Mouse (Mus musculus): ENCODE measurements around the gene Pcnp. TPM values are rescaled to one million over a fixed set of nuclear protein-coding genes. Genes with fewer than 3 reads are reported as not detected.
"Not testable (repeated sequence)": the region's sequence is repeated elsewhere in the genome, so short reads cannot be mapped to it uniquely, and the experiment has no call there.

The Pcnp gene
- 189 and 209 TPM in 2 replicates for polyA plus RNA-seq (2015; fragmentation: Nextera tagmentation; extraction: Ambion mirVana)

GRCm38 (mm10) chr16:56029661-56030082 lies at the start of gene Pcnp:
Pcnp (minus strand) TSS chr16:56029739.
- peak; percentile 99 for ATAC-seq
- 0% methylated on average over 39 of the region's 39 CpGs for WGBS
- Histone ChIP-seq H3K4me3 (replicated peaks) (peak within 1 kb of the TSS; percentile 88), H3K36me3 (no peaks in the 10 kb centered on the region), H3K27ac (peak within 1 kb of the TSS; percentile 85), H3K9ac (peak within 1 kb of the TSS; percentile 95), H3K9me3 (no peaks in the 10 kb centered on the region), H3K27me3 (replicated peaks) (no peaks in the 10 kb centered on the region), H3K4me2 (replicated peaks) (peak within 1 kb of the TSS; percentile 62), H3K4me1 (replicated peaks) (0 out of 2 replicates have a peak, but pooled peaks cover 4% of the 10 kb centered on the region)

GRCm38 (mm10) chr16:56076121-56076869 lies 46.8 kb upstream of the Pcnp start:
- Histone ChIP-seq H3K4me3 (replicated peaks) (peak overlapping the region; percentile 80), H3K4me2 (replicated peaks) (peak overlapping the region; percentile 52), H3K9ac (peak overlapping the region; percentile 74), H3K4me1 (replicated peaks) (0 out of 2 replicates have a peak, but pooled peaks cover 5% of the 10 kb centered on the region), H3K36me3 (no peaks in the 10 kb centered on the region), H3K27me3 (replicated peaks) (no peaks in the 10 kb centered on the region), H3K27ac (peak overlapping the region; percentile 91), H3K9me3 (no peaks in the 10 kb centered on the region)
- ATAC-seq: no peak
- 13% methylated on average over 11 of the region's 11 CpGs for WGBS

GRCm38 (mm10) chr16:56075222-56076111 lies 45.9 kb upstream of the Pcnp start:
- H3K4me1 ChIP-seq (replicated peaks): 0 out of 2 replicates have a peak, but pooled peaks cover 5% of the 10 kb centered on the region
- WGBS: under 1% methylated on average over 42 of the region's 66 CpGs
- ATAC-seq: peak; percentile 89

DNA sequence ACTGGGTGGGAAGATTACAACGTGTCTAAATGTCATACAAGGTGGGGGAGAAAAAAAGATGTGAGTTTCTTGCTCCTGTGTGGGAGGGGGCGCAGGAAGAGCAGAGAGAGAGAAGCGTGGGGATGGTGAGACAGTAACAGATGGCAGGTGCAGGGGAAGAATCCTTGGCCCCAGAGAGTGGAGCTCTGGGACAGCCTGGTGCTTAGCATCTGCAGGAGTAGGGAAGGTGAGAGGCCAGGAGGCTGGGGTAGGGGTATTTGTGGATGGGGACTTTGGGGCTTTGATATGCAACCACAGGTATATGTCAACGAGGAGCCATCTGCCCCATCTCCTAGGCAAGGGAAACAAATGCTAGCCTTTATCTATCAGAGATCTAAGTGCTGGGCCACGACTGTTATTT lies 45.0 kb upstream of the Pcnp start:
- Histone ChIP-seq H3K36me3 (no peaks in the 10 kb centered on the region), H3K9me3 (no peaks in the 10 kb centered on the region), H3K4me2 (replicated peaks) (no peak overlapping the region), H3K27me3 (replicated peaks) (no peaks in the 10 kb centered on the region), H3K27ac (no peak overlapping the region), H3K9ac (no peak overlapping the region), H3K4me3 (replicated peaks) (no peak overlapping the region), H3K4me1 (replicated peaks) (0 out of 2 replicates have a peak, but pooled peaks cover 5% of the 10 kb centered on the region)
- WGBS: 67% methylated on average over 5 of the region's 5 CpGs
- ATAC-seq: no peak

More at GRCm38 (mm10) chr16:56075222-56076111, 45.9 kb upstream of the Pcnp start:
- H3K4me3 ChIP-seq (replicated peaks): peak overlapping the region; percentile 80
- no peaks in the 10 kb centered on the region for H3K9me3 ChIP-seq
- H3K4me2 ChIP-seq (replicated peaks): peak overlapping the region; percentile 52
- H3K36me3 ChIP-seq: no peaks in the 10 kb centered on the region
- H3K27me3 ChIP-seq (replicated peaks): no peaks in the 10 kb centered on the region
- H3K9ac ChIP-seq: peak overlapping the region; percentile 74
- H3K27ac ChIP-seq: peak overlapping the region; percentile 91

DNA sequence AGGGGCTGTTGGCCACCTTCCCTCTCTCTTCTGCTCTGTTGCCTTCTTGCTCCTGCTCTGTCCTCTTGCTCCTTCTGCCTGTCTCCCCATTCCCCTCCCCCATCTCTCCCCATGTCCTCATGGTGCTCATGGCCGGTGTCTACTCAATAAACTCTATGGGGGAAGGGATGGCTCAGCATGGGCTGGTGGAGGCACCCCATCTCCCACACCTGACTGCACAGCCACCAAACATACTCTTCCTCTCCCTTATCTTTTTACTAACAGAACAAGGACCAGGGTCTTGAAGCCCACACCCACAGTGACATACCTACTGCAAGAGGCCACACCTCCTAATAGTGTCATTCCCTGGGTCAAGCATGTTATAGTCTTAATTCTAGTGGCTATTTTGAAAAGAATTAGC lies 44.6 kb upstream of the Pcnp start:
- 93% methylated on average over 1 of the region's 1 CpGs for WGBS
- Histone ChIP-seq H3K9me3 (no peaks in the 10 kb centered on the region), H3K27me3 (replicated peaks) (no peaks in the 10 kb centered on the region), H3K4me3 (replicated peaks) (no peak overlapping the region), H3K27ac (no peak overlapping the region), H3K9ac (no peak overlapping the region), H3K36me3 (no peaks in the 10 kb centered on the region), H3K4me2 (replicated peaks) (no peak overlapping the region), H3K4me1 (replicated peaks) (0 out of 2 replicates have a peak, but pooled peaks cover 5% of the 10 kb centered on the region)
- ATAC-seq: no peak

- H3K9me3 ChIP-seq; H3K4me1 ChIP-seq (replicated peaks); H3K27me3 ChIP-seq (replicated peaks); H3K4me2 ChIP-seq (replicated peaks); H3K27ac ChIP-seq; H3K9ac ChIP-seq; H3K4me3 ChIP-seq (replicated peaks); ATAC-seq; H3K36me3 ChIP-seq: not testable (repeated sequence)
- WGBS: 91% methylated on average over 6 of the region's 6 CpGs
Observed at GRCm38 (mm10) chr16:56073150-56073549, 43.6 kb upstream of the Pcnp start.

DNA sequence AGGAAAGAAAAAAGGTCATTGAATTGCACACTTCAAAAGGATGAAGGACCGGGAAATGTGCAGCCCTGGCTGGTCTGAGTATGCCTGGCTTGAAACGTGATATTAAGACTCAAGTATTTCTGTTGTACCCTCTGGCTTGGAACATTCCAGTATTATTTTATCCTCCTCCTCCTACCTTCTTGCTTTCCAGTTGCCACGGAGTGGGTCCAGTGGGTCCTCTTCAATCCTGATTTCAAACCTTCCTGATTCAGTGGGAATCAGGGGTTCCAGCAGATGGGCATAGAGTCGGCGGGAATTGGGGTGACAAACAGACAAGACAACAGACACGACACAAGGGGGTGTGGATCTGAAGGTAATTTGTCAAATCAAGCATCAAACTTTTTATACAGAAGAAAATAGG lies 43.0 kb upstream of the Pcnp start:
- Histone ChIP-seq H3K9me3 (no peaks in the 10 kb centered on the region), H3K4me3 (replicated peaks) (no peak overlapping the region), H3K9ac (no peak overlapping the region), H3K27ac (no peak overlapping the region), H3K27me3 (replicated peaks) (no peaks in the 10 kb centered on the region), H3K36me3 (no peaks in the 10 kb centered on the region), H3K4me1 (replicated peaks) (0 out of 2 replicates have a peak, but pooled peaks cover 5% of the 10 kb centered on the region), H3K4me2 (replicated peaks) (no peak overlapping the region)
- WGBS: 81% methylated on average over 6 of the region's 6 CpGs
- no peak for ATAC-seq

DNA sequence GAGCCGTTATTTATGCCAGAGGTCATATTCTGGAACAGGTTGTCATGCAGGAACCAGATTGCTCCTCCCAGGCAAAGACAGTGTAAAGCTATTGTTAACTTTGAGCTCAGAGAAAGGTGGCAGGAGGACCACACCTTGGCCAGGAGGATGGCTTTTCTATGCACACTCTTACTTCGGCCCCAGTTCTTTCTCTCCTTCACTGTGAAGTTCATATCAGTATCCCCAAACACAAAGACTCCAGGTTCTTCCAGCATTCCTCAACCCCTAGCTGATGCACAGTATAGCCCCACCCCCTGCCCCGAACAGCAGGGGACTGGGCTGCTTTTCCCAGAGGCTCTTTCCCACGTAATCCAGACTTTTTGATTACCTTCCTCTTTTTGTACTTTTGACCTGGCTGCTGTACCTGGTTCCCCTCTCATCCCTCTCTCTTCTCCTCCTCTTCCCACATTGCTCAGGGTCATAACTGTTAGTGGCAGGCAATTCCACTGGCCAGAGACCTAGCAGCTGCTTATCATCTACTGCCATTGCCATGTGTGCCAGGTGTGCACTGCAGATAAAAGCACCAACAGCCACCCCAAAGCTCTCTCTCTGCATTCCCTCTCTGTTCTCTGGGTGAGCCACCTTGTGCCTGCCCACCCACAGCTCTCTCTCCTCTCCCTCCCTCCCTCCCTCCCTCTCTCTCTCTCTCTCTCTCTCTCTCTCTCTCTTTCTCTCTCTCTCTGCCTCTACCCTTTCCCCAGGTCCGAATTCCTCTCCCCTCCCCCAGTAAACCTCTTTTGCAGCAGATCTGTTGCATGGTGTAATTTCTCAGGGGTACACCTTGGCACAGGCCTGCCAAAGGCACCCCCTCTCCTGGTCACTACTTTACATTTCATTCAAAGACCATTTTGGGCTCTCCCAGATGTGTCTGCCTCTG lies 42.0 kb upstream of the Pcnp start:
- Histone ChIP-seq H3K9ac (no peak overlapping the region), H3K4me3 (replicated peaks) (no peak overlapping the region), H3K9me3 (no peaks in the 10 kb centered on the region), H3K4me1 (replicated peaks) (0 out of 2 replicates have a peak, but pooled peaks cover 4% of the 10 kb centered on the region), H3K27me3 (replicated peaks) (no peaks in the 10 kb centered on the region), H3K36me3 (no peaks in the 10 kb centered on the region), H3K4me2 (replicated peaks) (no peak overlapping the region), H3K27ac (no peak overlapping the region)
- WGBS: 48% methylated on average over 5 of the region's 5 CpGs
- ATAC-seq: peak; percentile 53

DNA sequence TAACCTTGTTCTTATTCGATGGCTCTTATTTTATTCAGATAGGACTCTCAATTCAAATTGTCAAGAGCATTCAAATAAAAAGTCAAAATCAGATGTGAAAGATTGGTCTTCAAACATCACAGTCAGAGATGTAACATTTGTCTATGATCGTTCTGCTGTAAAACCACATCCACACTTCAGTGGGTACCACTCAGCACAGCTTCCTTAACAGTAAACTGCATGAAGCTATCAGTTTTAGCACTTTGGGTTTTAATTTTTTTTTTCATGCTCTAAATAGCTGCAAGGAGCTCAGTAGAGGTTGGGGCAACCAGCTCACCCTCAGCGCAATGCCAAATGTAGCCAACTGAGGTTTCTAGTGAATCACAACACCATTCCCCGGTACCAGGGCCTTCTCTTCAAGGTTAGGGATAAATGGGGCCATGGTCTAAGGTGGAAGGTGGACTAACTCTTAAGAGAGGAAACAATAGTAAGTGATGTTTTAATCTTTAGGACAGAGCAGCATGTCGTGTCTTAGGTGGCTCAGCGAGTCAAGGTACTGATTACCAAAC lies 39.1 kb upstream of the Pcnp start:
- no peak overlapping the region for H3K9ac ChIP-seq
- H3K4me3 ChIP-seq (replicated peaks): no peak overlapping the region
- no peaks in the 10 kb centered on the region for H3K36me3 ChIP-seq
- no peak overlapping the region for H3K27ac ChIP-seq
- H3K4me2 ChIP-seq (replicated peaks): no peak overlapping the region
- no peaks in the 10 kb centered on the region for H3K4me1 ChIP-seq (replicated peaks)
- whole genome bisulfite sequencing: 90% methylated on average over 6 of the region's 6 CpGs
- ATAC-seq: no peak
- no peaks in the 10 kb centered on the region for H3K9me3 ChIP-seq
- no peaks in the 10 kb centered on the region for H3K27me3 ChIP-seq (replicated peaks)

GRCm38 (mm10) chr16:56066113-56066512 lies 36.6 kb upstream of the Pcnp start:
- no peaks in the 10 kb centered on the region for H3K27me3 ChIP-seq (replicated peaks)
- H3K9ac ChIP-seq: no peak overlapping the region
- no peak overlapping the region for H3K4me3 ChIP-seq (replicated peaks)
- WGBS: 59% methylated on average over 8 of the region's 8 CpGs
- H3K27ac ChIP-seq: no peak overlapping the region
- H3K4me1 ChIP-seq (replicated peaks): no peaks in the 10 kb centered on the region
- H3K9me3 ChIP-seq: no peaks in the 10 kb centered on the region
- ATAC-seq: no peak
- no peak overlapping the region for H3K4me2 ChIP-seq (replicated peaks)
- no peaks in the 10 kb centered on the region for H3K36me3 ChIP-seq

DNA sequence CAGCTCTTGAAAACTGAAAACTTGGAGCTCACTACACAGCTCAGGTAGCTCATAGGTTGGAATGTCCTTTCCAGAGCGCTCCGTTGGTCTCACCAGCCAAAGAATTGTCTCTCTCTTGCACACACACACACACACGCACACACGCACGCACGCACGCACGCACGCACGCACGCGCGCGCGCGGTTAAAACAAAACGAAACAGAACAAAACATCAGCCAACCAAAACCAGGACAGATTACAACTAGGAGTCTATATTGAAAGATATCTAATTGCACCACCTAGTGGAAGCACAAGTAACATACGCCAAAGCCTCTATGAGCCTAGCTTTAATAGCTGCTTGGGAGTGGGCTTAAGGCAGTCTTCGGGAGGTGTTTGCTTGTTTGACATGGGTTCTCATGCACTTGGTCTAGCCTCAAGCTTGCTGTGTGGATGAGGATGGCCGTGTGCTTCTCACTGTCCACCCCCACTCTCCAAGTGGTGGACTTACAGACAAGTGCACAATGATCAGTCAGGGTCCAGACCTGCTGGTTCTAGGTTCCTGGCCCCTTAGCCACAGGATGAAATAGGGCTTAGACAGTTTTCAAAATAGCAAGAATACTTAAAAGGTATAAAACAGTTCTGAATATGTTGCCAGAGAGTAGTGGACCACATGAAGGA lies 34.9 kb upstream of the Pcnp start:
- H3K4me3 ChIP-seq (replicated peaks): peak overlapping the region; percentile 43
- ATAC-seq: peak; percentile 94
- H3K27ac ChIP-seq: no peak overlapping the region
- no peaks in the 10 kb centered on the region for H3K27me3 ChIP-seq (replicated peaks)
- H3K4me1 ChIP-seq (replicated peaks): no peaks in the 10 kb centered on the region
- H3K9me3 ChIP-seq: no peaks in the 10 kb centered on the region
- peak overlapping the region; percentile 43 for H3K9ac ChIP-seq
- H3K36me3 ChIP-seq: no peaks in the 10 kb centered on the region
- WGBS: 5% methylated on average over 20 of the region's 20 CpGs
- peak overlapping the region; percentile 76 for H3K4me2 ChIP-seq (replicated peaks)
